Mouse (Mus musculus): Measurements from ENCODE around the gene Nubpl. TPM values are rescaled to one million over a fixed set of nuclear protein-coding genes. Genes with fewer than 3 reads are reported as not detected.

The Nubpl gene
- polyA plus RNA-seq, 1 experiment, result 3.2 TPM

DNA sequence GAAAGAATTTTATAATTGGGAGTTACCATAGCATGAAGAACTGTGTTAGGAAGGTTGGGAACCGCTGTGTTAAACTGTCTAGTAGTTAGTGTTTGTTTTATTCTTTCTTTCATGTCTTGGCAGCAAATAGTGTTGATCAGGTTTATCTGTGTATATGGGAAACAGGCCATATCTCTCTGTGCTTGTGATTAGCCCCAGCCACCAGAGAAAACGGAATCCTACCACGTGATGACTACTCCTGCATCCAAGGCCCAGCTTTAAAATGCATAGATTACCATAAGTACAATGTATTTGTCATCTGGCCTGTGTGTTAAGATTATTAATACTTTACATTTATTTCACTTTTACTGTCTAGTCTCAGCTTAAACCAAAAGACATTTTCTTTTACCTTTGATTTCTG, 51.9 kb downstream of the Nubpl start:
- no peak overlapping the region for H3K27ac ChIP-seq (ENCODE audit: insufficient read depth, low read length)
- no peak overlapping the region for H3K4me3 ChIP-seq (ENCODE audit: insufficient read depth, low read length)
- no peaks in the 10 kb centered on the region for H3K4me1 ChIP-seq (ENCODE audit: control insufficient read depth, insufficient read depth, low read length)
- TF ChIP-seq CTCF (IDR thresholded peaks at IDR 0.05; ENCODE audit: extremely low read depth, insufficient read depth, low read length) (no peak), POLR2A (IDR thresholded peaks at IDR 0.05; ENCODE audit: extremely low read depth, insufficient read depth, low read length) (no peak)

DNA sequence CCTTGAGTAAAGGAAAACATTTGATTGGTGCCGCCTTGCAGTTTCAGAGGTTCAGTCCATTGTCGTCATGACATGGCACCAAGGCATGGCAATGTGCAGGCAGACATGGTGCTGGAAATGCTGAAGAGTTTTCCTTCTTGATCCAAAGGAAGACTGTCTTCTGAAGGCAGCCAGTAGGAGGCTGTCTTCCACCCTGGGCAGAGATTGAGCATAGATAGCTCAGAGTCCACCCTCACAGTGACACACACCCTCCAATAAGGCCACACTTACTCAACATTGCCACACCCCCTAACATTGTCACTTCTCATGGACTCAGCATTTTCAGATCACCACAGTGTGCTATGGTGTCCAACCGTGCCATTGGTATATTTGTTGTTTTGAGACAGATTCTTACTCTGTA, 54.5 kb downstream of the Nubpl start:
- Histone ChIP-seq H3K4me3 (ENCODE audit: insufficient read depth, low read length) (no peak overlapping the region), H3K4me1 (ENCODE audit: control insufficient read depth, insufficient read depth, low read length) (no peaks in the 10 kb centered on the region), H3K27ac (ENCODE audit: insufficient read depth, low read length) (no peak overlapping the region)
- no peak for TF ChIP-seq CTCF (IDR thresholded peaks at IDR 0.05; ENCODE audit: extremely low read depth, insufficient read depth, low read length)
- no peak for TF ChIP-seq POLR2A (IDR thresholded peaks at IDR 0.05; ENCODE audit: extremely low read depth, insufficient read depth, low read length)

DNA sequence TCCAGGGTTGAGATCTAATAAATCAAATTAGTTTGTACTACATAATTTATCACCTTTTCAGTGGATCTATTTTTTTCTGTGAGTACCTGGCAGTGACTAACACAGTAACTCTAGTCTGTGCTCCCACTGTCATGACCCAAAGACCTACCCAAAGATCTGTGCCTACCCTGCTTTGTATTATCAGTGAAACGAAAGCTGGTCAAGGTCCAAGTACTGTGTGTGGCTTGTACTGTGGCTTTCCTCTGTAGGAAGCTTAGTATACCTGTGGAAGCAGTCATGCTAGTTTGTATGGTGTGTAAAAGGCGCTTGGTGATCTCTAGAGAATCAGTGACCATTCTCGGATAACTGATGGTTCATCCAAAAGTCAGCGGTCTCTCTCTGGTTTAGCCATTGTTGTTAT, 57.4 kb downstream of the Nubpl start:
- Histone ChIP-seq H3K4me1 (ENCODE audit: control insufficient read depth, insufficient read depth, low read length) (no peaks in the 10 kb centered on the region), H3K4me3 (ENCODE audit: insufficient read depth, low read length) (no peak overlapping the region), H3K27ac (ENCODE audit: insufficient read depth, low read length) (no peak overlapping the region)
- TF ChIP-seq POLR2A (IDR thresholded peaks at IDR 0.05; ENCODE audit: extremely low read depth, insufficient read depth, low read length) (no peak), CTCF (IDR thresholded peaks at IDR 0.05; ENCODE audit: extremely low read depth, insufficient read depth, low read length) (no peak)

DNA sequence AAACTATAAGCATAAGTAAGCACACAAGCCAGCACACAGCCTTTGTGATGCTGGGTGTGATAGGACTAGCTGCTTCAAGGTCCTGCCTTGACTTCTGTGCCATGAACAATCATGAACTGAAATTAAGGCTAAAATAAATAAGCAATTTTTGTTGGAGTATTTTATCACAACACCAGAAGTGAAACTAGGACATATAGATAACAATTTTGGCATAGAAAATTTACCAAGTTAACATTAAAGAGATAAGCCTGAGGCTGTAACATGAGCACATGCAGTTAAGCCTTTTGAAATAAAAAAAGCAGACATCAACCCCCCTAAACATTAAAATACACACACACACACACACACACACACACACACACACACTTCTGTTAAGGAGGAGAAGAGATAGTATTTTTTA, 66.9 kb downstream of the Nubpl start:
- Histone ChIP-seq H3K4me1 (ENCODE audit: control insufficient read depth, insufficient read depth, low read length) (no peaks in the 10 kb centered on the region), H3K4me3 (ENCODE audit: insufficient read depth, low read length) (no peak overlapping the region), H3K27ac (ENCODE audit: insufficient read depth, low read length) (no peak overlapping the region)
- TF ChIP-seq CTCF (IDR thresholded peaks at IDR 0.05; ENCODE audit: extremely low read depth, insufficient read depth, low read length) (no peak), POLR2A (IDR thresholded peaks at IDR 0.05; ENCODE audit: extremely low read depth, insufficient read depth, low read length) (no peak)

DNA sequence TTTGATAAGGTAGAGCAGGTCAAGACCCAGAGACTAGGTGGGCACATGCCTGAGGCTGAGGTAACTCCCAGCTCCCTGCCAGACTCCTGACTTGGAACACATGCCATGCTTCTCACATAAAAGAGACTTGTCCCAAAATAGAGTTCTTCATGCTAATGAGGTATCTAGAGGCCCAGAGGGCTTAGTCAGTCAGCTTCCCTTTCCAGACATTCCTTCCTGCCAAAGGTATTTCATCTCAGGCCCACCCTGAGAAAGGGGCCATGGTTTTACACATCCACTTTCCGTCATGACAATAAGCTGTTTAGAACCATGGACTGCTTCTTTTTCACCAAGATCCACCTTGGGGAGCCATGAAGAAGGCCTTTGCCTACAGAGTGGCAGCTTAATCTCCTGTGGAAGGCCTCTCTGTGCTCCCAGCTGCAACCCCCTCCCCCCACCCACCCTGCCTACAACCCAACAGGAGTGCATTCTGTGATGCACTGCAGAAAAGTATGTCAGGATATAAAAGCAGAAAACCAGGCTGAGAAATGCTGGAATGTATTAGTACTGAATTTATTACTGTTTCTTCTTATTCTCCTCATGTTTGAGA, 88.8 kb downstream of the Nubpl start:
- no peak overlapping the region for H3K4me3 ChIP-seq (ENCODE audit: insufficient read depth, low read length)
- TF ChIP-seq CTCF (IDR thresholded peaks at IDR 0.05; ENCODE audit: extremely low read depth, insufficient read depth, low read length), result no peak
- no peak for TF ChIP-seq POLR2A (IDR thresholded peaks at IDR 0.05; ENCODE audit: extremely low read depth, insufficient read depth, low read length)
- no peaks in the 10 kb centered on the region; the same call in 1 of the 2 replicates for H3K4me1 ChIP-seq (ENCODE audit: control insufficient read depth, insufficient read depth, low read length)
- H3K27ac ChIP-seq (ENCODE audit: insufficient read depth, low read length), result no peak overlapping the region

DNA sequence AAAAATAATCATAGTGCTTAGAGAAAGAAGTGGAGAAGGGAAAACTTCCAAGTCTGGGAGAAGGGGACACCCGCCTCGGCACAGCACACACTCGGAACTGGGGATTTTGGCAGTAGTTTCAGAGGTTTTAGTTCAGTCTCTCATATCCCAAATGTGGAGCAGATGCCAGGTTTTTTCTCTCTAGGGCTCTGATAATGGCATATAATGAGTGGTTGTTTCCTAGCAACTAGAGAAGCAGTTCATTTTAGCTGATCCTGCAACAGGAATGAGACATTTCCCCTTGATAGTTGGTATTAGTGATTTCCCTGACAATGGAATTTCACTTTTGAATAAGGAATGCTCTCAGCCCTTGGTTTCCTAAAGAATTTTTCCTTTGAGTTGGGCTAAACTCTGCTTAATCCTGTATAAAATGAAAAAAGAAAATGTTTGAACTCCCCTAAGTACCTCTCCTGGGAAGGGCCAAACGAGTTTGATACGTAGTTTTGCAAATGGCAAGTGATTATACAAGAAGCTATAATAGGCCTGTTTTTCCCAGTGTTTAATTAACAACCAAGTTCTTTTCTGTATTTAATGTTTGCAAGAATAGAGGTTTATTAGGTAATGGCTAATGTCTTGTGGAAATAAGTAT, 89.5 kb downstream of the Nubpl start:
- Histone ChIP-seq H3K4me3 (ENCODE audit: insufficient read depth, low read length) (no peak overlapping the region), H3K4me1 (ENCODE audit: control insufficient read depth, insufficient read depth, low read length) (no peaks in the 10 kb centered on the region; the same call in 1 of the 2 replicates), H3K27ac (ENCODE audit: insufficient read depth, low read length) (no peak overlapping the region)
- TF ChIP-seq CTCF (IDR thresholded peaks at IDR 0.05; ENCODE audit: extremely low read depth, insufficient read depth, low read length), result no peak
- no peak for TF ChIP-seq POLR2A (IDR thresholded peaks at IDR 0.05; ENCODE audit: extremely low read depth, insufficient read depth, low read length)

DNA sequence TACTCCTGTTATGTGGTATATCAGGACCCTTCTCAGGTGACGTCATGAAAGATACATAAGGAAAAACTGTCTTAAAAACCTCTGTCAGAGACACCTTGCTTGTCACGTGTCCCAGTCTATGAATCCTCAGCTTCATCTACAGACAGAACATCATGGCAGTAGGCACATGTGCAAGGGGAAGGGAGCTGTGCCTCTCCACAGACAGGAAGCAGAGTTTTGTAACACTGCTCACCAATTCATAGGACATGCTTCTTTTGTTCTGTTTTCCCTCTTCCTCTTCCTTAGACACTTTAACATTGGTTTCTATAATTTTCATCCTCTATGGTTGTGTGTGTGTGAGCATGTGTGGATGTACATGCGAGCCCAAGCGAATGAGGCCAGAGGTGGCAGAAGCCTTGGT, 100.9 kb downstream of the Nubpl start:
- Histone ChIP-seq H3K4me1 (ENCODE audit: control insufficient read depth, insufficient read depth, low read length) (no peaks in the 10 kb centered on the region), H3K27ac (ENCODE audit: insufficient read depth, low read length) (no peak overlapping the region), H3K4me3 (ENCODE audit: insufficient read depth, low read length) (no peak overlapping the region)
- TF ChIP-seq CTCF (IDR thresholded peaks at IDR 0.05; ENCODE audit: extremely low read depth, insufficient read depth, low read length) (no peak), POLR2A (IDR thresholded peaks at IDR 0.05; ENCODE audit: extremely low read depth, insufficient read depth, low read length) (no peak)

DNA sequence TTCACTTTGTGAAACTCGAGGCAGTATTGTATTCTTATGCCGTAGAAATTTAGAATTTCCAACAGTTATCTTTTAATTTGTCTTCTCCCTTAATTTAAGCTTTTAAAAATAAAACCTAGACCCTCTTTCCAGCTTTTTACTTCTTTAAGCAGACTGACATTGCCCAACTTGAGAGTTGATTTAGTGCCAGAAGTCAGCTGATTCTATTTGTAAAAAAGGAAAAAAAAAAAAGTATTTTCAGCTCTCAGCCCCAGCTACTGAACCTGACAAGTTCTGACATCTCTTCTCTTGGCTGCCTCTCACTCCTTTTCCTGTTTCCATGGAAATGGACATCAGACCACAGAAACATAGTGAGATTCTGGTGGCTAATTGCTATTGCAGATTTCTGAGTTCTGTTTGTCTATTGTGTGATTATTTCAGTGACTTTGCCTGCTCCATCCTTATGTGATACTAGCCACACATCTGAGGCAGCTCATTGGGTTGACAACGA, 111.6 kb downstream of the Nubpl start:
- Histone ChIP-seq H3K4me3 (ENCODE audit: insufficient read depth, low read length) (no peak overlapping the region), H3K27ac (ENCODE audit: insufficient read depth, low read length) (no peak overlapping the region), H3K4me1 (ENCODE audit: control insufficient read depth, insufficient read depth, low read length) (peaks cover 2% of the 10 kb centered on the region; the same call in 1 of the 2 replicates)
- TF ChIP-seq CTCF (IDR thresholded peaks at IDR 0.05; ENCODE audit: extremely low read depth, insufficient read depth, low read length) (no peak), POLR2A (IDR thresholded peaks at IDR 0.05; ENCODE audit: extremely low read depth, insufficient read depth, low read length) (no peak)

DNA sequence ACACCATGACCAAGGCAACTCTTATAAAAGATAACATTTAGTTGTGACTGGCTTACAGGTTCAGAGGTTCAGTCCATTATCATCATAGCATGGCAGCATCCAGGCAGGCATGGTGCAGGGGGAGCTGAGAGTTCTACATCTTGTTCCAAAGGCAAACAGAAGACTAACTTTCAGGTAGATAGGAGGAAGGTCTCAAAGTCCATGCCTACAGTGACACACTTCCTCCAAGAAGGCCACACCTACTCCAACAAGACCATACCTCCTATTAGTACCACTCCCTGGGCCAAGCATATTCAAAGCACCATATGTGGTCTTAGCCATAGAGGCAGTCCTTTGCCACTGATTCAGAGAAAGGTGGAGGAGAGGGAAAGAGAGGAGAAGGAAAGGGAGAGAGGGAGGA, 113.6 kb downstream of the Nubpl start:
- no peak overlapping the region for H3K27ac ChIP-seq (ENCODE audit: insufficient read depth, low read length)
- TF ChIP-seq CTCF (IDR thresholded peaks at IDR 0.05; ENCODE audit: extremely low read depth, insufficient read depth, low read length) (no peak), POLR2A (IDR thresholded peaks at IDR 0.05; ENCODE audit: extremely low read depth, insufficient read depth, low read length) (no peak)
- H3K4me1 ChIP-seq (ENCODE audit: control insufficient read depth, insufficient read depth, low read length), result peaks cover 2% of the 10 kb centered on the region; the same call in 1 of the 2 replicates
- no peak overlapping the region for H3K4me3 ChIP-seq (ENCODE audit: insufficient read depth, low read length)

DNA sequence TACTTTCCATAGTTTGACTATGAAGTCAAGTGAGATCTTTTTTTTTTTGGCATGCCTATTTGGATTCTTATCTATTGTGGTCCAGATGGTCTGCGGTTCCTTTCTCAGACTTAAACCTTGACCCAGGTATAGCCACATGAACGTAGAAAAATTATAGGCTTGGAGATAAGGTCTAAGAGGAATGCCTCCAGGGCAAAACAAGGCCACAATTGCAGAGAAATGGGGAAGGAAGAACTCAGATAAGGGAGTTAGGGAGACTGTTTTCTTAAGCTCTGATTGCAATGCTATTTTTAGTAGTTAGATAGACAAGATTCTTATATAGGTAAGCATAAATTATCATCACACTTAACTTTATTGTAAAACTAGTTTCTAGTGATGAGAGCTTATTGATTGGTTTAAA, 117.3 kb downstream of the Nubpl start:
- Histone ChIP-seq H3K4me1 (ENCODE audit: control insufficient read depth, insufficient read depth, low read length) (no peaks in the 10 kb centered on the region), H3K27ac (ENCODE audit: insufficient read depth, low read length) (no peak overlapping the region), H3K4me3 (ENCODE audit: insufficient read depth, low read length) (no peak overlapping the region)
- TF ChIP-seq CTCF (IDR thresholded peaks at IDR 0.05; ENCODE audit: extremely low read depth, insufficient read depth, low read length) (no peak), POLR2A (IDR thresholded peaks at IDR 0.05; ENCODE audit: extremely low read depth, insufficient read depth, low read length) (no peak)
